Mouse (Mus musculus) thymus, postnatal 10 days (tissue): Measurements from ENCODE around the gene Kcnd1.
A peak's percentile ranks its signal among the peaks of the same experiment; 100 is the strongest.

Source experiments
- DNase-seq, 2 experiments: peaks; one replicate each; pipeline ENCODE4 v3.0.0; 2021; ENCODE audit warnings: low spot score in 2 of 2

Kcnd1 gene

DNA sequence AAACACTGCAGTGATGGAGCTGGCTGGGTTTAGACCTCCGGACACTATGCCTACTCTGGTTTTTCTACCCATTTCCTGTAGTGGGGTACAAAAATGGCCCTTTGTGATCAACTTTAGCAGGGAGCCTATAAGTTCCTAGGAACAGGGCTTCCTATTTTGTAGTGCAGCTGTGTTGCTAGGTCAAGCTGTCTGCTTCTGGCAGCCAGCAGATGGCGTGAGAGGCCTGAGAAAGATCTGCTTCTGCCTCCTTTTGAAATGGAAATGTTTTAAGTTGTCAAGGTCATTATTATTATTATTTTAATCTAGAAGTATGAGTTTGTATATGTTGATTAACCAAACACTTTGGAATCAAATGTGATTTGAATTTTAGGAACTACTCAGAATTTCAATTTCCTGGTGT, 32.5 kb downstream of the Kcnd1 start:
- peak in 1 of 2 experiments; percentile 19 for DNase-seq

DNA sequence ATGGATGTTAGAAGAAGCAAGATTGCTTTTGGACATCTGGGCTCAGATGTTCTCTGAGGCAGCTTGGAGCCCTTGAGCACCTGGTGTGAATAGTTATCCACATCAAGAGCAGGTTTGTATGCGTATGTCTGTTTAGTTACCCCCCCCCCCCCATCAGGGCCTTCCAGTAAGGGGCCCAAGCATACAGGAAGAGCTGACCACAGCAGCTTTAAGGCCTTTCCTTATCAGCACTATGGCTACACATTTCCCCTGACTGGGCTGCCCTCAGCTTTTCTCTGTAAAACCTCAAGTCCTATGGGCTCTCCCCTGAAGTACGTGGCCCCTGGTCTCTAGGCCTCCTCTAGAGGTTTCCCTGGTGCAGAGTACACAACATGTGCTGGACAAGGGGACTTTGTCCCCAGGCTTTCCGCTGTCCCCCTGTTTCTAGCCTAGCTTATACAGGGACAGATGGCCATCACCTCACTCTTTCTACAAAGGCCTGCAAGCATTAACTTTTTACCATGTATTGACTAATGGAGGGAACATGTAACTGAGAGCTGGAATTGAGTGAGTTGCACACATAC, 37.2 kb downstream of the Kcnd1 start:
- DNase-seq: no peak

DNA sequence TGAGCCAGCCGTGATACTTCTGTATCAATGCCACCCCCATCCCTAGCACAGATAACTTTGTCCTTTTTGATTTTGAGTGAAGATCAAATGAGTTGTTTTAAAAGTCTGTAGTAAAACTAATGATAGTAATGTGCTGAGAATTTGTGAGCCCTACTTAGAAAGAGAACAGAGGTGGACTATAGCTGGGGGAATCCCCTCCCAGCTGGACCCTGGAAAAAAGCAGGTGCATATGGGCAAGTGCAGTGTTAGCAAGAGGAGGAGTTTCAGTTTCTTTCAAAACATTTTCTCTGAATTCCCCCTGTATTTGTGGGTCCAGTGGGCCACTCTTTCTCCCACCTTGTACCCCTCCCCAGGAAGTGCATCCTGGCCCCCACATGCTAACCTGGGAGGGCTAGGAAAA, 41.1 kb downstream of the Kcnd1 start:
- DNase-seq: no peak

DNA sequence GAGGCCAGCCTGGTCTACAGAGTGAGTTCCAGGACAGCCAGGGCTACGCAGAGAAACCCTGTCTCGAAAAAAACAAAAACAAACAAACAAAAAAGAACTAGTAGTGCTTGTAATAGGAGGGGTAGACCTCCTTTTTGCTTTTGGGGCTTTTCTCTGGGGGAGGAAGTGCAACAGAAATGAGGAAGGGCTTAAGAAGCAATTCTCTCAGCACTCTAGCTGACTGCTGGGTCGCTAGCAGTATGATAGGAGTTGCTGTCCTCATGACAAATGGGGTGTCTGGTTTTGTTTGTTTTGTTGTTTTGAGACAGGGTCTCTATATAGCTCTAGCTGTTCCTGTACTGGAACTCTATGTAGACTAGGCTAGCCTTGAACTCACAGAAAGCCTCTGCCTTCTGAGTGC, 42.5 kb downstream of the Kcnd1 start:
- DNase-seq: no peak

DNA sequence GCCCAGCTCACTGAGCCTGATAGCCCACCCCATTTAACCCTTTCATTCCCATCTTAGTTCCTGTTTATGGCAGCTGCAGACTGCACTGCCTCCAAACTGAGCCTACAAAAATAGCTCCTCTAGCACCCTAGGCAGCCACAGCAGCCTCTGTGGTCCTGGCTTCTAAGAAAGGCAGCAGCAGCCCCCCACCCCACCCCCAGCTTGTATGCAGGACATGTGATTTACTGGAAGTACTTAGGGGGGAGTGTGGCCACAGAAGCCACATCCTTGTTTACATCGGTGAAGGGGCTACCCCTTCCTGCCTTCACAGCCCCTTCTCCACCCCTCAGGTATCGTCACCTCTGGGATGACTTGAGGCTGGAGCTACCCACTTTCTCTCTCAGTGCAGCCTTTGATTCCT, 43.3 kb downstream of the Kcnd1 start:
- DNase-seq: no peak

DNA sequence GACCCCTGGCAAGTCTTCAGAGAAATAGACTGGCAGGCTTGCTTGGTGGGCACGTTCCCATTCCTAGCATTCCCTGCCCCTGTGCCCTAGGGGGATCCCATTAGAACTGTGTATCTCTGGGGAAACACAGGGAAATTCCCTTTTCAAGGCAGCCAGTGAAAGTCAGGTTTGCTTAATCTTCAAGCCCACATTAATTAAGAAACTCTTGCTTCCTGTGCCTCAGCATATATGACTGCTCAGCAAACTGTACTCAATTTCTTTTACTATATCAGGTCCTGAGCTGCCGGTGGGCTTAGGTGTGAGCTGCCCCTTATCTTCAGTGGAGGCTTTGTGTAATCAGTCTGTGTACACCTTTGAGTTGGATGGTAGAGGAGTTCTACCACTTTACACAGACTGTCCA, 43.7 kb downstream of the Kcnd1 start:
- no peak for DNase-seq

DNA sequence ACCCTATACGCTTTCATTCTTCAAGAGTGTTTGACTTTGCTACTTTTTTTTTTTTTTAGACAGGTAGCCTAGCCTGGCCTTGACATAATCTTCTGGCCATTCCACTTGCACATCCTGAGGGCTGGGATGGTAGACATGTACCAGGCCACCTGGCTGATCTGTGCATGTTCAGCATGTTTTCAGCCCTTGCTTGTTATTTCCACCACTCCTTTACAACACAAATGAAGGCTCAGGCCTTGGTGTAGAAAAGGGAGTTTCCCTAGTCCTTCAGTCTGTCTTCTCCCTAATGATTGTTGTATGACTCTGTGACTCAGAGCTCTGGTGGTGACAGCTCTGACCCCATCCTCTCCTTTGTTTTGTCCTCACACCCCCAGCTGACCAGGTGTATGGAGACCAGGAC, 45.1 kb downstream of the Kcnd1 start:
- no peak for DNase-seq

DNA sequence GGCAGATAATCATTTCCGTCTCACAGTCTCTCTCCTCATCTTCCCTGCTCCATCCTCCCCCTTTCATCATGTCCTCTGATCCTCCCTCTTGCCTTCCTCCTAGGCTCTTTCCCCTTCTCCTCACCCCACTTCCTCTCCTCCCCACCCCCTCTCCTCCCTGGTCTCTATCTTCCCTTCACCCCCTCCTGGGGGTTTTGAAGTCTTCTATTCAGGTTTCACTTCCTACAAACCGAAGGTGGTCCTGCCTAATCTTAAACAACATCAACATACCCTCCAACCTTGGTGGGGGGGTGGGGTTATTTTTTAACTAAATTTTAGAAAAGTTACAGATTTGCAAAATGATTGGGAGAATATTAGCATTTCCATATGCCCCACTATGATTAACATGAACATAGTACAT, 46.4 kb downstream of the Kcnd1 start:
- DNase-seq: no peak

DNA sequence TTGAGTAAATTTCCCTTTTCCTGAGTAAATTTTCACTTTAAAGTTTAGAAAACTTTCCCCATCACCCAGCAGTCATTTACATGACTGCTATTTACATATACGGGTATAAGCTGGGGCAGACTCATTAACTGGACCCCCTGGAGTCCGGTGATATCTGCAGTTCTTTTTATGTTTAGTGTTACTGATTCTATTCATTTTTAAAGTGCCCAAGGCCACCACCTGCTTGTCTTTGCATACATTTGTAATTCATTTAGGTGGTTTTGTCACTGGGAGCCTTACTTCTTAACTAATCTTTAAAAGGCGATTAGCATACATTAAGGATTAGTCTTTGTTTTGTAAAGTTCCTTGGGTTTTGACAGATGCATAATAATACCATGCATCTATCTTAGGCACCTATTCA, 47.7 kb downstream of the Kcnd1 start:
- DNase-seq: no peak

DNA sequence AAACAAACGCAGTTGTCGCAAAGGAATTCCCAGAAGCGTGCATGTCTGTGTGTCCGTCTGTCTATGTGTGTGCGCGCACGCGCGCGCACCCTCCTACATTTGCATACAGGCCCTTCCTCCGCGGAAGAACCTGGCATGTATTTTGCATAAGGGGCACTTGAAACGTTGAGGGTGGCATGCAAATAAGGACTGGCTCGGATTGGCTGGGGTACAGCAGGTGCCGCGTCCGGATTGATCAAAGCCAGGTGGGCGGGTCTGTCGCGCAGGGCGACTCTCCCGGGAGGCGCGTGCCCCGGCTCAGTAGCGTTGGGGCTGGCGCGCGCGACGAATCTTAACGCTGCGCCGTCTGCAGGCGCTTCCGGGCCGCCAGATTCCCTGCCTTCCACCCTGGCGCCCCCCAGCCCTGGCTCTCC, 55.9 kb downstream of the Kcnd1 start, which contains the start of gene Pim2:
Gene Pim2, plus strand, starts transcription at position 256 of the 413 bp plus-strand sequence.
- DNase-seq: peak; percentile 87

DNA sequence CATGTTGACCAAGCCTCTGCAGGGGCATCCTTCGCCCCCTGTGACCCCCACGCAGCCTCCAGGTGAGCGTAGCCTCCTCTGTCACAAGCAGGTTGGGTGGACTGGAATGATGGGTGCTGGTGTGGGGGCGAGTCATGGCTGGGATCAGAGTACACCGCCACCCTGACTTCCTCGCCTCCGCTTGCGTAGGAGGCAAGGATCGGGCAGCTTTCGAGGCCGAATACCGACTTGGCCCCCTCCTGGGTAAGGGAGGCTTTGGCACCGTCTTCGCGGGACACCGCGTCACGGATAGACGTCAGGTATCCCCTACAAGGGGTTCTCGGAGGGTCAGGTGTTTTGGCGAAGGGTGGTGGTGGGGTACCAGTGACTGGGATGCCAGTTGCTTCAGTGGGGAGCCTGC, 56.4 kb downstream of the Kcnd1 start:
- peak in 1 of 2 experiments; percentile 5 for DNase-seq

DNA sequence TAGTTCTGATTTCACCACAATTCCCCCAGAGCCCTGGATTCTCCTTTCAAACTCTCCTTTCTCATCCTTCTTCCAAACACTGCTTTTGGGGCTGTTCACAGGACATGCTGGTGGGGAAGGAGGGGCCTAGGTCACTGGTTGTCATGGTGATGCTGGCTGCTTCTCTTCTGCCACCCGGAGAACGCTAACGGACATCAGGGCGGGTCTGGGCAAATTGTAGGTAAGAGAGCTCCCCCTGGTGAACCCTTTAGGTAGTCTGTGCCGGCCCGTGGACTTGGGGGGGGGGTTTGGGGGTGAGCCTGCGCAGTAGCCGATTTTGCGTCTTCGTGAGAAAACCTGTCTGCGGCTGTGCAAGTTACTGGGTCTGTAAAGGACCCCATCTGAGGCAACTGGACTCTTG, 57.7 kb downstream of the Kcnd1 start:
- peak; percentile 25 to 49 for DNase-seq

DNA sequence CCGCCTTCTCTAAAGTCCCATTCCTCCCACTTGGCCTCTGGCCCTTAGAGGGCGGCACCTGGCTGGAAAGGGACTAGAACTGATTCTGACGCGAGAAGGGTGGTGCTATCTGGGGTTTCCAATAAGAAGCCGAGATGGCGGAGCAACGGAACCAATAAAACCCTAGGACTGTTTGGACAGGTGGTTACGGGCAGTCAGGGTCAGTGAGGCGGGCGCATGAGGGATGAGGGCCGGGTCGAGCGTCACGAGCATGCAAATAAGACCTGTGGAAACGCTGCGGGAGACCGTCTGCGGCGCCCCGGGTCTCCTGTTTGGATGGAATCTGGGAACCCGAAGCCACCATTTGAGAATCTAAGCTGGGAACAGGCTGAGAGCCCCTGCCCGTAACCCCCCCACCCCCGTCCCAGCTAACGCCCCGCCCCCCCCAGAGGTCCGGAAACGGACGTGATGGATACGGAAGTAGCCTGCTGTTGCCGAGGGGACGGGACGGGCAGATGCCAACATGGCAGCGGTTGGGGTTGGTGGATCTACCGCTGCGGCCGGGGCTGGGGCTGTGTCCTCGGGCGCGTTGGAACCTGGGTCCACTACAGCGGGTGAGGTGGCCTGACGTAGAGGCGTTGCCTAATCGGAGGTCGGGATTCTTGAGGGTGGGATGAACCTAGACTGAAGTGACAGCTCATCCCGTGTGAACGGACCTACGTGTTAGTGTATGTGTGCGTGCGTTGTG, 61.9 kb downstream of the Kcnd1 start, which contains the start of gene Slc35a2:
Gene Slc35a2, plus strand, starts transcription at position 188 of the 727 bp plus-strand sequence.
- peak; percentile 47 for DNase-seq
